Mouse (Mus musculus) cortical plate, adult 2 months (tissue): ENCODE data around the gene Siae.

ENCODE experiments used
- CTCF ChIP-seq: fragments of 200-500 bp; IDR thresholded peaks from 2 replicates; pipeline ENCODE4 v1.5.1; 2011; ENCODE audit warnings: mild to moderate bottlenecking, control low read depth, low read length; ENCODE audit not compliant: insufficient read depth; ENCODE audit errors: extremely low read depth
- POLR2A ChIP-seq: fragments of 200-500 bp; IDR thresholded peaks from 2 replicates; pipeline ENCODE4 v1.6.1; 2011; ENCODE audit warnings: mild to moderate bottlenecking, low read length, control low read depth; ENCODE audit not compliant: insufficient read depth; ENCODE audit errors: extremely low read depth

DNA sequence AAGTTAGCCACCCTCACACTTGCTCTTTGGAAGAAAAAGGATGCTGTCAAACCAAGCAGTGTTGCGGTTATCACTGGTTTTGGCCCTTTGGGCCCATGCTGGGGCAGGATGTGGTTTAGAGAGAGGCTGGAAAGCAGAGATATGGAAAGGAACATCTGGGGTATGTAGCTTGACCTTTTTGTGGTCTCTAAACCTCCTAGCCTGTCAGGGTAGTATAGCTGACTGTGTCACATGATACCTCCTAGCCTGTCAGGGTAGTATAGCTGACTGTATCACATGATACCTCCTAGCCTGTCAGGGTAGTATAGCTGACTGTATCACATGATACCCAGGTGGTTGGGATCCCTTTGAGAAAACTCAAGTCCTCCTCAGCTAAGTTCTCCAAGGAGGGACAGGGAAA is 1.2 kb upstream of the Siae start:
- TF ChIP-seq CTCF (no peak), POLR2A (no peak)
